Mouse (Mus musculus) mouse embryonic stem cell (cell line): ENCODE measurements around the gene Tctex1d4.

ENCODE experiments used
- in situ Hi-C, 2 experiments: fragments of 300-500 bp; cut with MboI; formaldehyde crosslinking; loops; 1 replicate in 1 of 2; 3 replicates in 1 of 2; pipeline ENCODE4 v1.14.3; 2019 to 2020; ENCODE audit warnings: low sequenced_read_pairs in 2 of 2, low pct_unique_long_range_greater_than_20kb in 1 of 2, mixed read lengths in 1 of 2; ENCODE audit not compliant: unreplicated experiment in 1 of 2

The Tctex1d4 gene

DNA sequence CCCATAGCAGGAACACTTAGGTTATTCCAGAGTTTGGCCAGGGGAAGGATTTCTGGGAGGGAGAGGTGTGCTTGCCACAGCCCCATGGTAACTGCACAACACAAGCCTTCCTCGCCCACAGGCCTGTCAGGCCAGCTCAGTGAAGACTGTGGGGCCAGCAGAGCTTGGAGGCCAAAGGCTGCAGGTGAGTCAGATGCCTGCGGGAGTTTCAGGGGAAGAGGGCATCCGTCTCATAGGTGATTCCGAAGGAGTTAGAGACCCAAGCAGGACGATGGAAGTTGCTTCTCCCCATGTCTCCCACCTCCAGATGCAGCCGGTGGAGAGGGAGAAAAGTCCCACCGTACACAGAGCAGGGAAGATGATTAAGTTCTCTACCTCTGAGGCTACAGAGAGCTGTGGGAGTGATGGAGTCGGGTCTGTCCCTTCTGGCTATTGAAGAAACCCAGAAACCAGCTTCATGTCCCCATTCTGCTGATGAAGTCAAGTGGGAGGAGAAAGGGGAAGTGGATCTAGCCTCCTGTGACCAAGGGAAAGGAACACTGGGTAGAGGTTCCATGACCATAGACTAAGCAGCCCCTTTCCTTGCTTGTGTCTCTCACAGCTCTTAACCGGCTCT is at the start of gene Tctex1d4:
TSS of gene Tctex1d4 (plus strand) at position 120 of the 616 bp plus-strand sequence.
- in situ Hi-C loops, result loop anchor here (25.0 kb wide), 2 partner anchors 289 to 314 kb away; partner anchors contain the start of genes Hpdl (in 1 of the 2), Mutyh (in 1 of the 2) and Toe1 (in 1 of the 2)

DNA sequence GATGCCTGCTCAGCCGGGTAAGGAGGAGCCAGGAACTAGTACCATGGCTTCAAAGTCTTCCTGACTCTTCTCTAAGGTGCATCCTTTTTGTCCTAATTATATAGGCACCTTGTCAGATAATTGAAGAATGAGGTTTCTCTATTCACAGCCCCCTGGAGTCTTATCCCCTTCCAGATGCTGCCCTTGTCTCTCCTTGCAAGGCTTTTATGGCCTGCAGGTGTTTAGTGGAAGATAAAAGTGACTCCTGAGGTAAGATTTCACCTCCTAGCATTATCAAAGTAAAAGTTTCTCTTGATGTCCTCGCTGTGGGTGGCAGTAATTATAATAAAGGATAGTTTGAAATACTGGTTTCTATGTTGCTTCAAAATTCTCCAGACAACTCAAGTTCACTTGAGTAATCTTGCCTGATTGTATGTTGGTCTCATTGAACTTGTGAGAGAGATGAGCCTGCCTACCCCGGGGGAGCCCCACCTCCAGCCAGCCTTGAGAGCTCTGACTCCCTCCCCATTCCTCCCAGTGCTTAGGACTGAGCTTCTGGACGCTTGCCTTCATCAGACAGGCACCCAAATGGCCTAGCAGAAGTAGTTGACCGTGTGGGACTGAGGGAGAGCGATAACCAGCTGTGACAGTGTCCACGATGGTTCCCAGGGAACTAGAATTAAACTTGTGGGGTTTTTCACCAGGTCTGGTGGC is 38.5 kb upstream of the Tctex1d4 start:
- in situ Hi-C loops, result no loop called here

DNA sequence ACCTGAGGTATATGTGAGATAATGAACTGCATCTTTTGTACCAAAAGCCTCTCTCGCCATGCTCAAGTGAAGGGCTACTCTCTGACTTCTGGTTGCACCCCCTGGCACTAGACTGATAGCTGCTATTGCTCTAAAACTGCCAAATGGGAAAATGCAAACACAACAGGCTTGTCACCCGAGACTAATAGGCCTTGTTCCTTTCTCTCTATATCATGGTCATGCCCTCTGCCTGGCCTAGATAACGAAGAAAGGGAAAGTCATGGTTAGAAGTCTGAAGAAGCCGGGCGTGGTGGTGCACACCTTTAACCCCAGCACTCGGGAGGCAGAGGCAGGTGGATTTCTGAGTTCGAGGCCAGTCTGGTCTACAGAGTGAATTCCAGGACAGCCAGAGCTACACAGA is 36.0 kb upstream of the Tctex1d4 start:
- in situ Hi-C loops, result no loop called here

DNA sequence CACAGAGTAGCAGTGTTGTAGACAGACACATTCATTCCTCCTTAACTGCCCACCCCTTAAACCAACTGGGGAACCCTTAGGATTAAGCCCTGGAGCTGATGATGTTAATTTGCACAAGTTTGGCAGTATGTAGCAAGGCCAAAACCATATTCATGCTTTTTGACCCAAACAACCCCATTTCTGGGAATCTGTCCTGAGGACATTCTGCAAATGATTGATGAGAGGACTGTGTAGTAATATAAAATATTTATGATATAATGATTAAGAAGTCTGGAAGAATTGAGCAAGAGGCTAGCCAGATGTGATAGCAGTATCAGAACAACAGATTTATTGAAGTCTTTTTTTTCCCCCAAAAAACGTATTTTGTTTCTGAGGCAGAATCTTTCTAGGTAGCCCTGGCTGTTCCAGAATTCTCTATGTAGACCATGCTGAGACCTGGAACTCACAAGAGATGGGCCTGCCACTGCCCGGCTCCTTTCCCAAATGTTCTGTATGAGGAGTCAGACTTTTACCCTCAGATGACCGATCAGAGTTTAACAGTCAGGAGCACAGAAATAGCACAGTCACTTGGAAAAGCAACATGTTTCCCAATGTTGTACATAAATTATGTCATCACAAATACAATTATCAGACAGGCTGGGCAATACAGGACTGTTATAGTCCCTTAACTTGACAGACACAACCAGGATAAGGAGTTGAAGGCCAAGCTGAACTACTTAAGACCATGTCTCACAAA is 31.8 kb upstream of the Tctex1d4 start:
- in situ Hi-C loops, result no loop called here

DNA sequence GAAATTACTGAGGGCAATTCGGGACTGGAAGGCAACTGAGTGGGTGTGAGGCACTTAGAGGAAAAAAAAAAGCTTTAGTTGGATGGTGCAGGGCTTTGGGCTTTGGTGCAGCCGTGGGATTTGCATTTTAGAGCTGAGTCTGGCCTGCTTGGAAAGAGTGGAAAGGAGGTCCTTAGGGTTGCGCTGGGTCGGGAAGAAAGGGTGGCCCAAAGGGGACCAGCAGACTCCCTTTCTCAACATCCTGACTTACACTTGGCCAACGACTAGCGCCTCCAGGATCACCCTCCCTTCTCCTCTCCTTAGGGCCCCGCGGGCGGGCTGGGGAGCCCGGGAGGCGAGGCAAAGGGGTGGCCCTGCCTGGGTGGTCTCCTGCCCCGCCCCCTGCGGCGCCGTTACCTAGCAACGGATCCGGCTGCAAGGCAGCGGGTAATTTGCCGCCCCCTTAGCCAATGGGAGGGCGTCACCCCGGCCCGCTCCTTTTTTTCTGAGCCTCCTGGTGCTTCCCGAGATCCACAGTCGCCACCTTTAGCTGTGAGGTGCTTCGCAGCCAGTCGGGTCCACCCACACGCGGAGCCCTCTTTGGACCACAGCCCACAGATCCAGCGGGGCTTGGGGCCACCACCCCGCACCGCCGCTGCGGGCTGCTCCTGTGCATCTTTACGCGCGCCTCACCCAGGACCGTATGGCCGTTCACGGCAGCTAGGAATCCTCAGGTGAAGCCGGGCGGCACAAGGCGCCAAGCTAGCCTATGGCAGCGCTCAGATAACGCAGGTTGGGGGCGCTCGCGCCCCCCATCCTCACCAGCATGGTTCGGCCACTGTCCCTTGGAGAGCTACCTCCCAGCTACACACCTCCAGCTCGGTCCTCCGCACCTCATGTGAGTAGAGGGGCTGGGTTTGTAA is 30.8 kb upstream of the Tctex1d4 start, which contains the start of gene Ptch2:
TSS of gene Ptch2 (plus strand) at position 525 of the 902 bp plus-strand sequence.
- in situ Hi-C loops, result no loop called here

DNA sequence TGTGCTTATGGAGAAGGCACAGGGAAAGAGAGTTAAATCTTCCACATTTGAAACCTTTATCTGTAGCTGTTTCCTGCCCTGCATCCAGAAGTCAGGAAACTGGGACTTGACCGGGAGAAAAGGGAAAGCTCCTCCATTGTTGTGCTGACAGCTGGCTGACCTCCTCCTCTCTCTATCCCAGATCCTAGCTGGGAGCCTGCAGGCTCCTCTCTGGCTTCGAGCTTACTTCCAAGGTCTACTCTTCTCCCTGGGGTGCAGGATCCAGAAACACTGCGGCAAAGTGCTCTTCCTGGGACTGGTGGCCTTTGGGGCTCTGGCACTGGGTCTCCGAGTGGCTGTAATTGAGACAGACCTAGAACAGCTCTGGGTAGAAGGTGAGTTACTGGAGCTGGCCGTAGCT is 29.9 kb upstream of the Tctex1d4 start:
- in situ Hi-C loops, result no loop called here

DNA sequence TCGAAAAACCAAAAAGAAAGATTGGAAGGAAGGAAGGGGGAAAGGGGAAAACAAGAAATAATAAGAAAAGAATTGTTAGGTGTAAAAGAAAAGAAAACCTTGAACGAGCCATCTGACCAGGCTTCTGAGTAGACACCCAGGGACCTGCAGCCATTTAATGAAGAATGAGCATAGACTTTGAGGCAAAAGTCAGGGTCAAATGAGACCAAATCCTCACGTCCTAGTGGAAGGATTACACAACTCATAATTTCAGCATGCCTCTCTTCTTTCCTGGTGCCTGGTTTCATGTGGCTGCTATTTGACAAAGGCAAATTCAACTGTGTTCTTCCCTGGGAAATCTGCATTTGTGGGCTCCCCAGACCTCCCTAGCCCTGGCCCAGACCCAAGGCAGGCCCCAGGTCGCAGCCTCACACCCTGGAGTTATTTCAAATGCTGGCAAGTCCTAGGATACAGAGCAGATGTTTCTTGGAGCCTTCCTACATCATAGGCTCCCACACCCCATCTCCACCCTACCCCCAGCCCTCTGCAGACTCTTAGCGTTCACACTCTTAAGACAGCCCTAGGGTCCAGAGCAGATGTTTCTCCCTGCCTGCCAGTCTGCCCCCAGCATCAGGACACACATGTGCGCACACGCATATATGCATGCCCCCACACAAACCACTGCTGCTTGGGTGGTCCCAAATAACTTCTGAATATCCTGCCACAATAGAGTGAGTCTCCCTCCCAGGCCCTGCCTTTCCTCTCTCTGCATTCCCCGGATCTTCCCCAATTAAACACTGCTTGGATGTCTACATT is 28.4 kb upstream of the Tctex1d4 start:
- in situ Hi-C loops, result no loop called here

DNA sequence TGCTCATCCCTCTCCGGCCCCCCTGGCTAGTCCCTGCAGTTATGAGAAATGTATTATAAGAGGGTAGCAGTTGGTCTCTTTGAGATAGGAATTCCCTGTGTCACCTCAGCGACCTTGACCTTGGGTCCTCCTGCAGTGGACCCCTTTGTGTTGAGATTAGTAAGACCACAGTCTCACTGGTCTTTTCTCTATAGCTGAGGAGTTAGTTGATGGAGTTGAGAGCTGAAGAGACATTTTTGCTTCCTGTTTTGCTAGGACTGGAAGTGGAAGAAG is 27.9 kb upstream of the Tctex1d4 start:
- in situ Hi-C loops, result no loop called here

DNA sequence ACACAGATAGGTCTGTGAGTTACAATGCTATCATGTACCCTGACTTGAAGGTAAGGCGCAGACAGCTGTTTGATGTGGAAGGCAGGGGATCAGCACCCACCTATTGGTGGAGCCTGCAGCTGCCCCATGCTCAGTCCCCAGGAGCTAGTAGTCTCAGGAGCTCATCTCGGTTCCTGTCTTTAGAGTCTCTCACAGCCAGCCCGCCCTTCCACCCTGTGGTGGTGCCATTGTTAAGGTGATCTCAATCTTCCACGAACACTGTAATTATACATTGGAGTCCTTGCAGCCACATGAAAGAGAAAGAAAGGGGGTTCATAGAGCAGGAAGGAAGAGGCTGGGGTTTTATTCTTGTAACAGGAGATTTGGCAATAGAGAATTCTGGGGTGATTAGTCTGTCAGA is 26.6 kb upstream of the Tctex1d4 start:
- in situ Hi-C loops, result loop anchor here in 1 of 2 experiments (5.0 kb wide), 1 partner anchor 42 kb away; no protein-coding TSS in a partner anchor

DNA sequence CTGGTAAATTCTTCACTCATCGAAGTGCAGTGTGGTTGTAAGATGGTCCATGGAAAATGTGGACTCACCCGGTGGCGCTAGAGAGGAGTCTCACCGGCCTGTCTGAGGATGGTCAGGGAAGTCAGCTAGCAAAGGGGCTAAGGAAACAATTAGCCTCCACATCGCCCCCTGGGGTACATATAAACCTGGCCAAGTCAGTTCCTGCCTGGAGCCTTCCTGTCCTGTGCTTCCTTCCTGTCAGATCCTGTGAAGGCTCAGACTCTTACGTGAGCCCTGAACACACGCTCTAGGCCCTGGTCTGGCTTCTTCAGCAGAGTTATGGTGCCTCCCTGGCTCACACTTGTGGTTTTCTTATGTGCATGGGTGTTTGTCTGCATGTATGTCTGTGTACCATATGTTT is 25.4 kb upstream of the Tctex1d4 start:
- in situ Hi-C loops, result loop anchor here in 1 of 2 experiments (5.0 kb wide), 1 partner anchor 41 kb away; no protein-coding TSS in a partner anchor

DNA sequence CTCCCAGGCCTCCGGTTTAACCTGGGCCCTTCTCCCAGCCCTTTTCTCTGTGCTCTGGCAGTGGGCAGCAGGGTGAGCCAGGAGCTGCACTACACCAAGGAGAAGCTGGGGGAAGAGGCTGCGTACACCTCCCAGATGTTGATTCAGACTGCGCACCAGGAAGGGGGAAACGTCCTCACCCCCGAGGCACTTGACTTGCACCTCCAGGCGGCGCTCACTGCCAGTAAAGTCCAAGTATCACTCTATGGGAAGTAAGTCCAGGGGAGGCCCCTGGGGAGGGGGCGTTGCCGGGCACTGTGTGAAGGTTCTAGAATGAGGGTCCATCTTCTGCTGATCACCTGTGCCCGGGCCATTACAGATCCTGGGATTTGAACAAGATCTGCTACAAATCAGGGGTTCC is 21.9 kb upstream of the Tctex1d4 start:
- in situ Hi-C loops, result loop anchor here (5.0 kb wide), 1 partner anchor 38 kb away; no protein-coding TSS in a partner anchor

DNA sequence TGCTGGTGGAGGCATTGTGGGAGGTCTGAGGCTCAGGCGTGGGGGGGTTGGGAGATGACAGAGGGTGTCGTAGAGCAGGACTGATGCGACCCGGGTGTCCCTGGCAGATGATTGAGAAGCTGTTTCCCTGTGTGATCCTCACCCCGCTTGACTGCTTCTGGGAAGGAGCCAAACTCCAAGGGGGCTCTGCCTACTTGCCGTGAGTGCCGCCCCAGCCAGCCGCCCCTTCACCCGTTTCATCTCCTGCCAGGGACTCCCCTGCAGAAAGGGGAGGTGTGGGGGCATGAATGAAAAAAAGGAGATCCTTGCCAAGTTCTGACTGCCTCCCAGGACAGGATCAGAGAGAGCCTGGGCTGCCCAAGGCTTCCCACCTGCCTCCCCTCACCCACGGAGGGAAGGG is 21.5 kb upstream of the Tctex1d4 start:
- in situ Hi-C loops, result loop anchor here in 1 of 2 experiments (5.0 kb wide), 1 partner anchor 37 kb away; no protein-coding TSS in a partner anchor

DNA sequence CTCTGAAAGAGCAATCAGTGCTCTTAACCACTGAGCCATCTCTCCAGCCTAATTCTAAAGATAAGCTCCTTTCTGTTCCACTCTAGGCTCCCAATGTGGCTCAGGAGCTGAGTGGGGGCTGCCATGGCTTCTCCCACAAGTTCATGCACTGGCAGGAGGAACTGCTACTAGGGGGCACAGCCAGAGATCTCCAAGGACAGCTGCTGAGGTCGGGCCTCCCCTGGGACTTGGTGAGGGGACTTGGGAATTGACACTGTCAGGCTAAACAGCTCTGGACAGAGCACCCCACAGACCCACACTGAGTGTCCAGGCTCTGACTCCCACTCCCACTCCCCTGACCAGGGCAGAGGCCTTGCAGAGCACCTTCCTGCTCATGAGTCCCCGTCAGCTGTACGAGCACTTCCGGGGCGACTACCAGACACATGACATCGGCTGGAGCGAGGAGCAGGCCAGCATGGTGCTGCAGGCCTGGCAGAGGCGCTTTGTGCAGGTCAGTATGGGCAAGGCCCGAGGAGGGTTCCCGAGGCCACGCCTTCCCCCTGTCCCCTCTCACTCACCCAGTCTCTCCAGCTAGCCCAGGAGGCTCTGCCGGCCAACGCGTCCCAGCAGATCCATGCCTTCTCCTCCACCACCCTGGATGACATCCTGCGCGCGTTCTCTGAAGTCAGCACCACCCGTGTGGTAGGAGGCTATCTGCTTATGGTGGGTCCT is 18.6 kb upstream of the Tctex1d4 start:
- in situ Hi-C loops, result loop anchor here in 1 of 2 experiments (5.0 kb wide), 1 partner anchor 34 kb away; no protein-coding TSS in a partner anchor

DNA sequence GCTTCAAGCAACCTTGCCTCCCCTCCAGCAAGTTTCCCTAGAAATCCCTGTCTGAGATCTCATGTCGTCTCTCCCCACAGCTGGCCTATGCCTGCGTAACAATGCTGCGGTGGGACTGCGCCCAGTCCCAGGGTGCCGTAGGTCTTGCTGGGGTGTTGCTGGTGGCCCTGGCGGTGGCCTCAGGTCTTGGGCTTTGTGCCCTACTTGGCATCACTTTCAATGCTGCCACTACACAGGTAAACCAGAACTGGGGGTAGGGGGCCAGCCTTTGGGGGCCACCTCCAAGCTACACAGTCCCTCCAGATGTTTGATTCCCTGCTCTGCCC is 18.1 kb upstream of the Tctex1d4 start:
- in situ Hi-C loops, result loop anchor here in 1 of 2 experiments (5.0 kb wide), 1 partner anchor 34 kb away; no protein-coding TSS in a partner anchor

DNA sequence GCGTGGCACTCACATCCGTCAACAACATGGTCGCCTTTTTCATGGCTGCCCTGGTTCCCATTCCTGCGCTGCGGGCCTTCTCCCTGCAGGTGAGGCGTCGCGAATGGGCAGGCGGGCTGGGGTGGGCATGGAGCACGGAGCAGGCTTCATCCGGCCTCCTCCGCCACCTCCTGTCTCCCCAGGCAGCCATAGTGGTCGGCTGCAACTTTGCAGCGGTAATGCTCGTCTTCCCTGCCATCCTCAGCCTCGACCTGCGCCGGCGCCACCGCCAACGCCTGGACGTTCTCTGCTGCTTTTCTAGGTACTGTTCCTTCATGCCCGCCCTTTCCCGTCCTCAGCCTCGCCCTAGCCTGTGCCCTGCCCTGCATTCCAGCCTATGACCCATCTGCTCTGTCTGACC is 17.3 kb upstream of the Tctex1d4 start:
- in situ Hi-C loops, result loop anchor here in 1 of 2 experiments (5.0 kb wide), 1 partner anchor 33 kb away; no protein-coding TSS in a partner anchor

DNA sequence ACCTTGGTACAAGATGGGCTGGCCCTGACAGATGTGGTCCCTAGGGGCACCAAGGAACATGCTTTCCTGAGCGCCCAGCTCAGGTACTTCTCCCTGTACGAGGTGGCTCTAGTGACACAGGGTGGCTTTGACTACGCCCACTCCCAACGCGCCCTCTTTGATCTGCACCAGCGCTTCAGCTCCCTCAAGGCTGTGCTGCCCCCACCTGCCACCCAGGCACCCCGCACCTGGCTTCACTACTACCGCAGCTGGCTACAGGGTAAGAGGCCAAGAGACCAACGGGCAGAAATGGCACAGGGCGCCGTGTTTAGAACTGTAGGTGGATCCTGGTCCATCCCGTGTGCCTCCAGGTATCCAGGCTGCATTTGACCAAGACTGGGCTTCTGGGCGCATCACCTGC is 16.3 kb upstream of the Tctex1d4 start:
- in situ Hi-C loops, result no loop called here

DNA sequence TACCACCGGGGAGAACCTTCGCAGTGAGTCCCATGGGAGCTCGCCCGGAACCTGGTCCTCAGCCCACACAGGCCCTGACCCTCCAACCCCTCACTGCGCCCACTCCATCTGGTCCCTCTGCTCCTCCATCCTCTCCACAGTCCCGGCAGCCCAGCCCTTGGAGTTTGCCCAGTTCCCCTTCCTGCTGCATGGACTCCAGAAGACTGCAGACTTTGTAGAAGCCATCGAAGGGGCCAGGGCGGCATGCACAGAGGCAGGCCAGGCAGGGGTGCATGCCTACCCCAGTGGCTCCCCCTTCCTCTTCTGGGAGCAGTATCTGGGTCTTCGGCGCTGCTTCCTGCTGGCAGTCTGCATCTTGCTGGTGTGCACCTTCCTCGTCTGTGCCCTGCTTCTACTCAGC is 15.6 kb upstream of the Tctex1d4 start:
- in situ Hi-C loops, result no loop called here
